Mouse (Mus musculus) kidney, adult 18-20 months (tissue): Measurements from ENCODE around the gene Safb.

ENCODE experiments used
- DNase-seq: peaks from one replicate; pipeline ENCODE4 v3.0.0; 2021

Safb gene

DNA sequence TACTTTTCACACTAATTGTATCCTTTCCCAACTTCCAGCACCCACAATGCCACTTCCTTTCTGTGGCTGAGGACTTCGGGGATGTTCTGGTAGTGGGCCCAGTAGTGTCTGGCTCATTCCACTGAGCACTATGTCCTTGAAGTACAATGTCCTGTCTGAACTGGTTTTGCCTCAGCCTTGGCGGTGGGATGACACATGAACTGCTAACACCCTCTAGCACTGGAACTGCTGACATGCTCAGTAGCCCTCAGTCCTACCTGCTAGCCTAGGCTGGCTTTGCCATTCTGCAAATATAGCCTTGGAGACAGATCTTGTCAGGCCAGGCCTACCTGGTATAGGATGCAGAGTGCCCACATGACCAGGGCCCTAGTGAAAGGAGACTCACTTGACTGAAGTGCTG is 22.8 kb upstream of the Safb start:
- no peak for DNase-seq

DNA sequence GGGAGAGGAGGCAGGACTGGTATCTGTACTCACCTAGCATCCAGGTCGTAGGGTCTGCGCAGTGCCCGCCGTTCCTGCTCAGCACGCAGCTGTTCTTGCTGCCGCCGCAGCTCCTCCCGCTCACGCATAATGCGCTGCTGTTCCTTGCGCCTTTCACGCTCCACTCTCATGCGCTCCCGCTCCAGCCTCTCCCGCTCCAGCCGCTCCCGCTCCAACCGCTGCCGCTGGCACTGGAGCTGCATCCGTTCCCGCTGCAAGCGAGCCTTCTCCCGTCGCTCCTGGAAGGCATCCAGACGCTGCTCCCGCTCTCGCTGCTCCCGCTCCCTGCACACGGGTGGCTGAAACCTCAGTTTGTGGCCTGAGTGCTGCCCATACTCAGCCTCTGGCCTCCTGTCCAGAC is 18.3 kb upstream of the Safb start:
- DNase-seq, result no peak

DNA sequence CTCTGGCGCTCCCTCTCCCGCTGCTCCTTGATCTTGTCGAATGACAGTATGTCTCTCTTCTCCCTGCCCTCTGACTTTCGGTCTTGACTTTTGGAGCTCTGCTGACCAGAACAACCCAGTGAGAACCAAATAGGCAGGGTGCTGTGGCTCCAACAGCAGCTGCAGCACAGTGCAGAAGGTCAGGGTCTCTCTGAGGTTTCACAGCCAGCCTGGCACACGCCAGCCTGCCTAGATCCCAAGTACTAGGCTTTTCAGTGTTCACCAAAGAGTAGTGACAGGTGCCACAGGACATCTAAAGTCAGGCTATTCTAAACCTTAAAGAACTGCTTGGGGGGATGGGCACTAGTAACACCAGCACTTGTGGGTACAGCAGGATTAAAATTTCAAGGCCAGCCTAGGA is 17.7 kb upstream of the Safb start:
- no peak for DNase-seq

DNA sequence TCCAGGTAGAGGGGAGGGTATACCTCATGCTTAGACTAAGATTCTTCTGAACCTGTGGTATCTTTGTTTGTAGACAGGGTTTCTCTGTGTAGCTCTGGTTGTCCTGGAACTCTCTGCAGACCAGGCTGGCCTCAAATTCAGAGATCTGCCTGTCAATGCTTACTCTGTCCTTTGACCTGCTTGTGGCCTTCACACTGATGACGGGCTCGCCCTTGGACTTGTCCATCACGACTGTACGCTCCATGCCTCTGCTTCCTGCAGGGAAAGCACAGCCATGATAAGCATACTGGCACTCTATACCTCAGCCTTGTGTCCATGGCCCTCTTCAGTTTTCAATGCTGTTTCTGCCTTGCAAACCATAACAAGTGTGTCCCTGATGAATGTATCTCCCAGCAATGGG is 17.3 kb upstream of the Safb start:
- DNase-seq, result no peak

DNA sequence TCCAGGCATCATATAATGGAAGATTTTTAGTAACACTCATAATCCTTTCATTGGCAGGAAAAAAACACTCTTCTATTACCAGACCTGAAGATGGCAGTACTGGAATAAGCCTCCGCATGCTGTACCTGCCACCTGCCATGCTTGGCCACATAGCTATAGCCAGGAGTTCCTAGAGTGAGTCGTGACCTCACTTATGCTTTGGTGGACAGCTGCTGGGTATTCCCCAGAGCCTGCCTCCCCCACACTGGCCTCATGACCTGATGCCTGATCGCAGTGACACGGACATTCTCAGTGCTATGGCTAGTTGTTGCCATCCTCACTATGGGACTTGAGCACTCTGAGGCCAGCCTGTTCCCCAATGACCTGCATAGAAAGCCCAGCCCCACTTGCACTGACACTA is 14.3 kb upstream of the Safb start:
- no peak for DNase-seq

DNA sequence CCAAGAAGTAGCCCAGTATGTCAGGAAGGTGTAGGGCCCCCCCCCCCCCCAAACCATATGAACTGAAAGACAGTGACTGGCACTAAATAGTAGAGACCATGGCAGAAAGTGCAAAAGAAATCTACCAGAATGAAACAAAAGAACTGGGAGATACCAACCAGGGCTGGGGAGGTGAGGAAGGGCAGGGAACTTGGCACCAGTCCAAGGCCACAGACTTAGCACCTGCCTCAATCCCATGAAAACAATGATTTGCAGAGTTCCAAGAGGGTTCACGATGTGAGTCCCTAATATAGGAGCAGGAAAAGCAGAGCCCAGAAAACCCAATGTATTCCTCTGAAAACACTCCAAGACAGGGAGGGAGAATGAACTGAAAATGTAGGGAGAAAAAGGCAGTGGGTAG is 12.5 kb upstream of the Safb start:
- DNase-seq, result no peak

DNA sequence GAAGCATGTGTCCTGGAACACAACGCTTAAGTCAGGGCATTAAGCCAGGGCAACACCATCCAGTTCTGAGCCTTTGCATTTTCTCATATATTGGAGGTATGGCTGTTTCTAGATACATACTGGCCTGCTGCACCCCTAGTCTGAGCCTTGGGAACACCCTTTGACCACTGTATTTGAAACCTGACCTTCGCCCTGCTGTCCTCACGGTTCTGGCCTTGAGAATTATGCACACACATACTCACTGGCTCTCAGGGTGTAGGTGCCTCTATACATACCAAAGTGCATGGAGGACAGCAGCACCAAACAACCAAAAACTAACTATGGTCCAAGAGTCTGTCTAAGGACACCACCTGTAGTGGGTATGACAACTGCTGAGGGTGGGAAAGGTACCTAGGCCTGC is 11.7 kb upstream of the Safb start:
- no peak for DNase-seq

DNA sequence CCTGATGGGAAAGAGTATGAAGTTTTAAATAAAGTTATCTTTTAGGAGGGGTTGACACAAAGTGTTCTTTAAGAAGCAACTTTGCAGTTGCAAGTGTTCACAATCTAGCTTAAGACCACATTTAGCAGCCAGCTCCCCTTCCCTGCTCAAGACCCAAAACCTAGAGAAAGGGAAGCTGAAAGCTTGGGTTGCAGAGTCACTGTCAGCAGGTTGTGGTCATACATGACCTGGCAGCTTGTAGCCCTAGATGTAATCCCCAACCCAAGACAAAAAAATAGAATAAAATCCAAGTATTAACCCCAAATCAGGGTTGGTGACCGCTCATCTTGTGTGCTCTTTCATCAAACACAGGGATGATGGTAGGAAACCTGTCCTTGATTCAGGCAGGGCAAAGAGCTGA is 1.6 kb upstream of the Safb start:
- no peak for DNase-seq

DNA sequence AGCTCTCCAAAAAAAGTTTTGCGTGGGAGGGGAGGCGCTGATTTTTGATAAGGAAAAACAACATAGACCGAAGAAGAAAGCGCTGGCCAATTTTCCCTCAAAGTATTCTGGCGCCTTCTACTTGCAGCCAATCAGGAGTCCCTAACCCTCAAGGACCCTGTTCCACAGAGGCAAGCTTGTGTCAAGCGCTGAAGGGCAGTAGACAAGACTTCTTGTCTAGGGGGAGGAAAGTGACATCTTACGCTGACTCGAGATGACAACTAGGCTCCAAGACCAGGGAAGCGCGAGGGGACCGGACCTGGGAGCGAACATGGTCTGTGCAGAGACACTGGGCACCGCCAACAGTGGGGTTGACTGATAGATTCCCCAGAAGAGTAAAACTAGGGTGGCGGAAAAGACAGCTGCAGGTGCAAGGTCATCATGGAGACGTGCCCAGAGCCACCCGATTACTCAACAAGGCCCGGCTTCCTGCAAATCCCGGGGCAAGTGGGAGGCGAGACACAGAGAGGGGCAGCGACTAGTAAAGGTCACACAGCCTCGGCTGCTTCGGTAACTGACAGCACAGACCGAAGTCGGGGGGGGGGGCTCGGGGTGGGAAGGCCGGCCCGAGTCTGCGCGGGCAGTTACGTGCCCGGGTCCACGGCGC is 891 bp upstream of the Safb start:
- no peak for DNase-seq

DNA sequence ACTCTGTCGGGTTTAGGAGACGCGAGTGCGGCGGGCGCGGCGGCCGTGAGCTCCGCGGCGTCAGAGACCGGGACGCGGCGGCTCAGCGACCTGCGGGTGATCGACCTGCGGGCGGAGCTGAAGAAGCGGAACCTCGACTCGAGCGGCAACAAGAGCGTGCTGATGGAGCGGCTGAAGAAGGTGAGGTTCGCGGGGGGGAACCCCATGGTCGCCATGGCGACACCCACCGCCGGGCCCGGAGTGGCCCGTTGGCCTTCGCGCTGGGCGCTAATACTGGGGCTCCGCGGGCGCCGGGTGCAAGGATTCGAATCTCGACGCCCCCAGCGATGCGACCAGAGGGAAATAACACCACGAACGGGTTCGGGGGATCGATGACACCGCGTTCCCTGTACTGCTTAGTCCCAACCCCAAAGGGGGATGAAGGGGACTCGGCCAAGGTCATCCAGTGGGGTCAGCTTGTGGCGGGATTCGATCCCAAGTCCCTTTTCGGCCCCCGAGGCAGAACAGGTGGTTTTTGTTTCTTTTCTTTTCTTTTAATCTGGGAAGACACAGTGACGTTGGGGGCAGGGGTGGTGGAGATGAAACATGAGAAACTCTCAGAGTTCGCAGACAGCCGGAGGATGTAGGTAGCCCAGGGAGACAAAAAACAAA is 671 bp downstream of the Safb start:
- DNase-seq, result no peak

DNA sequence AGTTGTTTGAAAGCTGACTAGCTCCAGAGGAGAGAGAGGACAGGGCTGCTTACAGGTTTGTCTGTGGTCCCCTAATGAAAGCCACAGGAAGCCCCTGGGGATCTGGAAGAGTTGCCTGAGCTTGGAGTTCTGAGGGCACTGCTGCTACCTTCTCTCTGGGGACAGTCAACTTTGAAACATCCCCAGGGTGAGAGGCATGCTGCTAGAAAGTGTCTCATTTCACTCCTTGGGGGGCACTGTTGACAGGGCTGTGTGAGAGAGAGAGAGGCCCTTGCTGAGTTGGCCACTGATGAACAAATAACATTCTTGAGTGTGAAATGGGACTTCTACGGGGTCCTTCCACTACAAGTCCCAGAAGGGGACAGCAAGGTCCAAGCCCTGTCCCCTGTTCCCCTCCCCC is 3.1 kb downstream of the Safb start:
- DNase-seq, result no peak

DNA sequence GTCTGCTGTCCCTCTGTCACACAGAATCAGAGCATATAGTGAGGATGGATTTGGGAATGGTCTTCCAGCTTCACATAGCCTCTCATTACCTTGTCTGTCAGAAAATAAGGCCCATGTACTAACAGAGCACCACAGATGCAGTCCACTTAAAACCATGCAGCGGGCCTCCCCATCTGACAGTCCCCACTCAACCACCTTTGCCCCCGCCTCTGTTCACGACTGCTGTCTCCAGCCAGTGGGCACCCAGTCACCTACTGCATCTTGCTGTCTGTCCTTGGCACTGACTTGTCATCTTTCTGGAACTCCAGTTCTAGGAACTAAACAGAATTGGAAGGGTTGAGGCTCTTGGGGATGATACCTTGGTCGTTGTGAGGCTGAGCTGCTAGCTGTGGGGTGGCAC is 4.3 kb downstream of the Safb start:
- DNase-seq, result no peak

DNA sequence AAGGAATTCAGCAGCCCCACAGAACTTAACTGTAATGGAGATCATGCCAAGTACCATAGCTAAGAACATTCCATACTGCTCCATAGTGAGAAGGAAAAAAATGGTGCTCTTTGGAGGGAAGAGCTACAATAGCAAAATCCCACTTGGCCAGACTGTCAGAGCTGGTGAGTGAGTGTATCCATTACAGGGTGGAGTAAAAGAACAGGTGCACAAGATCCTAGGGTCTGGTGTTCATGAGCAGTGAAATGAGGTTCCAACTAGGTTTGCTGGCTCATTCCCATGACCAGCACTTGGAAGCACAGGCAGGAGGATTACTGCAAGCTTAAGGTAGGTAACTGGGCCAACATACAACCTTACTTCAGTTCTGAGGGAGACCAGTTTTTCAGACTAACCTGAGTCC is 7.9 kb downstream of the Safb start:
- no peak for DNase-seq

DNA sequence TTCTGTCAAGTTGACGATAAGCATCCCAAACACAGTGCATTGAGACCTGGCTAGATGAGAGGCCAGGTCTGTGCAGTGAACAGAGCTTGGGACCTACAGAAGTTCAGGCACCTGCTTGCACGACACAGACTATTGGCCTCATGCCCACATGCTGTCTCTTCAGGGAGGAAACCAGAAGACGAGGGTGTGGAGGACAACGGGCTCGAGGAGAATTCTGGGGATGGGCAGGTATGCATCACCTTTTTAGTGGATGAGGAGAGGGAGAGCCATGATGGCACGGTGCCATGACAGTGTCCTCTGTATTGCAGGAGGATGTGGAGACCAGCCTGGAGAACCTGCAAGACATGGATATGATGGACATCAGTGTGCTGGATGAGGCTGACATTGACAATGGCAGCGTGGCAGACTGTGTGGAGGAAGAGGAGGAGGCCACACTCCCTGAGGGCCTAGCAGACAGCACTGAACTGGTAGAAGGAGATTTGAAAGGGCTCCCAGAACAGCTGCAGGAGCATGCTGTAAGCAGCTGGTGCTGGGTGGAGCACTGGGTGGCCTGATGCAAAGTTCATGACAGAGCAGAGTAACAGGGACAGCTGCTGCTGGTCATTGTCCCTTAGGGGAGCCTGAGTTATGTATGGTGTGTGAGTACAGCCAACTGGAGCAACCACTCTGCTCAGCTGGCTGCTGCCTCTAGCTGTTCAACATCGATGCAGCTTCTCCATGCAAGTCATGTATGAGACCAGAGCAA is 9.1 kb downstream of the Safb start:
- DNase-seq, result no peak

DNA sequence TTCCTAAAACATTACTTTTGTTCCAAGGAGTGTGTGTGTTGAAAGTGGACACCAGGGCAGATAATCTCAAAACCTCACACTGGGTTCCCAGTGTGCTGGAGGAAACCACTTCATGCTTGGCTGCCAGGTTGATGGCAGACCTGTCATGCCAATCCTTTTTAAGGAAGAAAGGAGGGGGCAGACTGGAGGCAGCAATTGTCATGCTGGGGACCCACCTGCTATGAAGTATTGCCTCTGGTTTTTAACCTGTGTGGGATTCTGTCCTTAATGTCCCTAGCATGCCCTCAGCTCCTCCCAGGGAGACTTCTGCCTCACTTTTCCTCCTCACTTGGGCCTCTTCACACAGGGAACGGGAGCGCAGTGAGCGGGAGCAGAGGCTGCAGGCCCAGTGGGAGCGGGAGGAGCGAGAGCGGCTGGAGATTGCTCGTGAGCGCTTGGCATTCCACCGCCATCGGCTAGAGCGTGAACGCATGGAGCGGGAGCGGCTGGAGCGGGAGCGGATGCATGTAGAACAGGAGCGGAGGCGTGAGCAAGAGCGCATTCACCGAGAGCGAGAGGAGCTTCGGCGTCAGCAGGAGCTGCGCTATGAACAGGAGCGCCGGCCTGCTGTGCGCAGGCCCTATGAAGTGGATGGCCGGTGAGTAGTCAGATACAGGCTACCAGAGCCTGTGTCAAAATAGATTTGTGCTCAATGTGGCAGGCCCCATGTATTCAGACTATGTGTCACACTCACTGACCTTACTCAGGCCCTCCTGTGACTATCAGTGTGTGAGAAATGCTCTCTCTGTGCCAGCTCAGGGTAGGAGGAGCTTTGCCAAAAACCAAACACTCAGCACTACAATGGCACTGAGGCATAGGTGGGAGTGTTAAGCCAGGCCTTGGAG is 18.8 kb downstream of the Safb start:
- DNase-seq, result no peak

DNA sequence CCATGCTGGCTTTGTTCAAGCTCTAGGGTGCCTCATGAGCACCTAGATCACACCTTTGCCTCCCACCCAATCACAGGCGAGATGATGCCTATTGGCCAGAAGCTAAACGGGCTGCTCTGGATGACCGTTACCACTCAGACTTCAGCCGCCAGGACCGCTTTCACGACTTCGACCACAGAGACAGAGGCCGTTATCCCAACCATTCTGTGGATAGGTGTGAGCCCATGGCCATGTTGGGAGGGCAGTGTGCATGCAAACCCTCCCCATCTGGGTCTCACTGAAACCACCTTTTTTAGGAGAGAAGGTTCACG is 19.4 kb downstream of the Safb start:
- no peak for DNase-seq

DNA sequence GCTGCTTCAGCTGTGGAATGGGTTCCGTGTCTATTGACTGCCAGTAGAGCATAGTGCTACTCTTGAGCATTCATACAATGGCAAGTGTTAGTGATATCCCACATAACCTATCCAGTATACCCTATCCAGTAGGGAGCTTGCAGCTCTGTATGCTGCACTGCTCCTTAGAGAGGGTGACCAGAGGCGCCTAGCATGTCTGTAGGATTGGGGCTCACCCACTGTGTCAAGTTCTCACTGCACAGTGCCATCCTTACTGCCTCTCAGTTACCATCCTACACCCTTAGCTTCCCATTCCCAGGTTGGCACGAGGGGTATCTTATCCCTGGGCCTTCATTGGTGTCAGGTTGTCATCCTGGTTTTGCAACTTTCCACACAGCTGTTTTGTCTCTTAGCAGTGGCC is 19.8 kb downstream of the Safb start:
- no peak for DNase-seq

DNA sequence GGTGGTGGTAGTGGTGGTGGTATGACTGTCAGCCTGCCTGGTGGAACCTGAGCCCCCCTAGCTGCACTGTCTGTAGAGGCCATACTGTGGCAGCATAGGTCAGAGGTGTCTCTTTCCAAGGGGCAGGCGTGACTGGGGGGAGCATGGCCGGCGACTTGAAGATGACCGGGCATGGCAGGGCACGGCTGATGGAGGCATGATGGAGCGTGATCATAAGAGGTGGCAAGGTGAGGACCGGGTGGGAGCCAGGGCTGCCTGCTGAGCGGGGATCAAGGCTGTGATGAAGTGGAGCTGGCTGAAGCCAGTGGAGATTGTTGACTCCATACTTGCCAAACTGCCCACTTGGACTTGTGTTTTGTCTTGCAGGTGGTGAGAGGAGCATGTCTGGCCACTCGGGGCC is 20.8 kb downstream of the Safb start:
- DNase-seq, result no peak

DNA sequence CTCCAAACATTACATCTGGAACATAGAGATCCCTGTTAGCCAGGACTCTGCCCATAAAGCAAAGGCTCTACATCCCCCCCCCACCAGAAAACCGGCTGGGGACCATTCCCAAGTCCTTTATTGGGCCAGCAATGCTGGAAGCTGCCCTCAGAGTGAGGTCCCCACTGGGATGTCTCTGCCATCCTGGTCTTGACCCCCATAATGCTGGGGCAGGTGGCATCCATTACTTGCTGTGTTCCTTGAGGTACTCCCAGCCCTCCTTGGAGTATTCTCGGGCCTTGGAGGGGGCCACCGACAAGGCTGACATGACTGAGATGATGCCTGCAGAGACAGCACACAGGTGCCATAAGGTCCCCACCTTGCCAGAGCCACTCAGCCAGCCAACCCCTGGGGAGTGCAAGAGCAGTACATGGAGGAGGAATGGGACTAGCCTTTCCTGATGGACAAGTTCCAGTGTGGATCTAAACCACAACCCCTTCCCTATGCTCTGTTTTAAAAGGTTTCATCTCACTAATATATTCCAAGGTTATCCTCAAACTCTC is 23.0 kb downstream of the Safb start:
- no peak for DNase-seq

DNA sequence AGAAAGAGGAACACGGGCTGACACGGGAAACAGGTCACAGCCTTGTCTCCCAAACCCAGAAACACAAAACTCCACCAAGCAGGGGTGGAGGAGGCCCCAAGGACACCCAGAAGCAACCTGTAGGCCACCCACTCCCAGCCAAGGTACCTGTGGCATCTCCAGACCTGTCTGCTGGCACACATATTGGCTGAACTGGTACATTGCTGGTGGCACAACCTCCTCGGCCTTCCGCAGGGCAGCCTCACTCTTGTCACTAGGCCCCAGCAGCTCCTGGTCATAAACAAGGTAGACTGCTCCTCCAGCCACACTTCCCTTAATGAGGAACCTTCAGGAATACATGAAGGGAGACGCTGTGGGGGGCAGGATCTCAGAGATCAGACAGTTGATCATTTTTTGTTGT is 24.1 kb downstream of the Safb start:
- DNase-seq, result no peak

DNA sequence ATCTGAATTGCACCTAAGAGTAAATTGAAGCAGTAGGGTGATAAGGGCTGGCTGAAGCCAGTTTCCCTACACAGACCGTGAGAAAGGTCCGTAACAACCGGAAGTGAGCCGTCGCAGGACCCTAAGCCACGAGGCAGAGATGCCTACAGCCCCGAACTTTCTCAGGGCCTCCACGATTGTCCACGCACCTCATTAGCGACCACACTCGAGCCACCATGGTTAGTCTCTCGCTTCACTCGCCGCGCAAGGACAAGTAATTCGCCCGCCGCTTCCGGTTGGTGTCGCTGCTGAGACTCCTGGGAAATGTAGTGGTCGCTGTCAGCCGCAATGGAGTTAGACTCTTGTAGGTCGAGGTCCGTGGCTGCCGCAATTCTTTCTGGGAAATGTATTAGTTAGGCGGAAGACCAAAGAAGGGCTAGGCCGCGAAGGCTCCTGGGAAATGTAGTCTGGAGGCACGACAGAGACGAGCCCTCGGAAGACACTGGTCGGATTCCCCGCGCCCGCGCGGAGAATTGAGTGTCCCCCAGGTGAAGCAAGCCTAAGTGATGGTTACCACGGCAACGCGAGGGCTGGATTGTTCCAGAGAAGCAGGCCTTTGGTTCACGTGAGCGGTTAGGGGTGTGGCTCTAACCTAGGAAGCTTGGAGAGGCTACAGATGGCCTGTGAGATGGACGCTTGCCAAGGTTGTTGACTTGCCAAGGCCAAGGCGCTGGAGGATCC is 25.0 kb downstream of the Safb start, which contains the start of gene 2410015M20Rik:
Gene 2410015M20Rik (minus strand): TSS at position 320 of the 720 bp plus-strand sequence.
- DNase-seq, result peak; percentile 96

DNA sequence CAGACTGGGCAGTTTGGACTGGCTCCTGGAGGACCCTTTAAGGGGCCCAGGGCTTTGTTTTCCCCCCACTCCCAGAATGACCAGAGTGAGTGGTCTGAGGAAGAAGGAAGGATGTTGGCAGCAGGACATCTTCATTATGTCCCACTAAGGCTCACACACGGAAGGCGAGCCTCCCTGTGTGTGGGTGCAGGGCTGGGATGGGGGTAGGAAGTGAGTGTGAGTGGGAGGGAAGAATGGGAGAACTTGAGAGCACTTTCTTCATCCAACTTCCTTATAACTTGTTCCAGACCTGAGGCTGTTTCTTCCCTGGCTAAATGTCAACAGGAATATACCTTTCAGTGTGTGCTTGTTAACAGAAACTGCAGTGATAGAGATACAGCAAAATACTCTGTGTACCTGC is 26.7 kb downstream of the Safb start:
- DNase-seq, result no peak
